Mouse (Mus musculus): ENCODE measurements at regions not wholly inside any gene's neighbourhood (a gene's known extent, or its start where the extent isn't known, plus 50 kb on each side); places are given as distances from the start of the nearest gene placed in this dataset.

- peak overlapping the region; percentile 44; the same call in 1 of the 2 replicates for H3K27ac ChIP-seq
- H3K27me3 ChIP-seq, result no peaks in the 10 kb centered on the region
- 22% methylated on average over 11 of the region's 11 CpGs for WGBS
- peaks cover 24% of the 10 kb centered on the region for H3K4me1 ChIP-seq (replicated peaks)
- H3K36me3 ChIP-seq, result no peaks in the 10 kb centered on the region
- H3K4me3 ChIP-seq (replicated peaks), result no peak overlapping the region; the same call in 1 of the 2 replicates
- H3K4me2 ChIP-seq (replicated peaks), result peak overlapping the region; percentile 38
- H3K9ac ChIP-seq (replicated peaks), result no peak overlapping the region; the same call in 1 of the 2 replicates
- no peak for ATAC-seq
- H3K9me3 ChIP-seq, result no peaks in the 10 kb centered on the region
Measured at GRCm38 (mm10) chr2:169158760-169159159, 203.4 kb upstream of the Zfp64 start.

DNA sequence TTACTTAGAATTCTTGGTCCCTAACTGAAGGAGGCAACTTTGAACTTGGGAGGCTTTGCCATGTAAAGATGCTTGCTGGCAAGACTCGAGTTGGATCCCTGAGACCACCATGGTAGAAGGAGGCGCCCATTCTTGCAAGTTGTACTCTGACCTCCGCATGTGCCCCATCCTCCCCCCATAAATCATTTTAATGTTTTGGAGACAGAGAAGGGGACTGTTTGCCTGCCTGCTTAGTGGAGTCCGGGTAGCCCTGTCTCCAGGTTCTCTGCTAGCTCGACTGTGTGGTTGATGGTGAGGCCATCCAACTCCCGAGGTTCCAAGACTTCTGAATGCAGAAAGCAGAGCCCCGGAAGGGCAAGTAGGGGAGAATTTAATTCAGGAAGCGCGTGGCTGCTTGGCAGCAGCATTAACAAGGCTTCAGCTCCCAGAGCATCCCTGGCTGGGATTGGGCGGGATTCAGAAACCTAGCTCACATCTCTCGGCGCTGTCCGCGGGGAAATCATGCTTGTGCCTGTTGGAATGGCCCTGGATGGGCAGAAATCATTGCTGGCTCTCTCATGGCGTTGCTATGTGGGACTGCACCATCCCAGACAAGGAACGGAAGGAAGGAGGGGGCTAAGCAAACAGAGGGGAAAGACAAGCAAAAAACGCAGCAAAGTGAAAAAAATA lies 202.8 kb upstream of the Zfp64 start:
- ATAC-seq, result peak; percentile 24; the same call in 1 of the 2 replicates
- H3K36me3 ChIP-seq, result no peaks in the 10 kb centered on the region
- 55% methylated on average over 17 of the region's 17 CpGs for WGBS
- H3K9me3 ChIP-seq, result no peaks in the 10 kb centered on the region
- no peak overlapping the region for H3K9ac ChIP-seq (replicated peaks)
- H3K27me3 ChIP-seq, result no peaks in the 10 kb centered on the region
- no peak overlapping the region for H3K4me3 ChIP-seq (replicated peaks)
- H3K4me1 ChIP-seq (replicated peaks), result peaks cover 24% of the 10 kb centered on the region
- H3K27ac ChIP-seq, result peak overlapping the region; percentile 55
- peak overlapping the region; percentile 38 for H3K4me2 ChIP-seq (replicated peaks)

DNA sequence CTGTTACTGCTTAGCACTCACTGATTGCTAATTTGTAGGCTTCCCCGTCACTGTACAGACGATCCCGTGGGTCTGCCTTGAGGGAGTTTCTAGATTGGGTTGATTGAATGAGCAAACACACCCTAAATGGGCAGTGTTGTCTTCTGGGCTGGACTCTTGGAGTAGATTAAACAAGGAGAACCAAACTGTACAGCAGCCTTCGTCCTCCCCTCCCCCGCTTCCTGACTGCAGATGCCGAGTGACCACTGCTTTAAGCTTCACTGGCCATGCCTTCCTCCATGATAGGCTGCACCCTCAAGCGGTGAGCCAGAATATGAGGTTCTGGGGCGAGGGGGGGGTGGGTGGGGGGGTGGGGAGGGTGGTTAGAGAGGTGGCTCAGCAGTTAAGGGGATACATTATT lies 201.5 kb upstream of the Zfp64 start:
- no peak for ATAC-seq
- H3K27me3 ChIP-seq, result no peaks in the 10 kb centered on the region
- no peak overlapping the region for H3K4me3 ChIP-seq (replicated peaks)
- WGBS, result 71% methylated on average over 8 of the region's 8 CpGs
- H3K9ac ChIP-seq (replicated peaks), result no peak overlapping the region
- H3K4me2 ChIP-seq (replicated peaks), result no peak overlapping the region
- no peaks in the 10 kb centered on the region for H3K9me3 ChIP-seq
- H3K4me1 ChIP-seq (replicated peaks), result peaks cover 24% of the 10 kb centered on the region
- no peak overlapping the region for H3K27ac ChIP-seq
- H3K36me3 ChIP-seq, result no peaks in the 10 kb centered on the region

GRCm38 (mm10) chr2:169154881-169155280 lies 199.5 kb upstream of the Zfp64 start:
- H3K4me1 ChIP-seq (replicated peaks), result peaks cover 24% of the 10 kb centered on the region
- H3K4me3 ChIP-seq (replicated peaks), result no peak overlapping the region
- no peaks in the 10 kb centered on the region for H3K27me3 ChIP-seq
- no peaks in the 10 kb centered on the region for H3K36me3 ChIP-seq
- no peaks in the 10 kb centered on the region for H3K9me3 ChIP-seq
- 64% methylated on average over 12 of the region's 12 CpGs for WGBS
- 0 out of 2 replicates have a peak overlapping the region, but pooled peaks have one; percentile 19 for H3K4me2 ChIP-seq (replicated peaks)
- no peak overlapping the region for H3K9ac ChIP-seq (replicated peaks)
- no peak for ATAC-seq
- H3K27ac ChIP-seq, result peak overlapping the region; percentile 39; the same call in 1 of the 2 replicates

- H3K27me3 ChIP-seq, result no peaks in the 10 kb centered on the region
- no peak for ATAC-seq
- no peaks in the 10 kb centered on the region for H3K9me3 ChIP-seq
- H3K27ac ChIP-seq, result no peak overlapping the region
- H3K4me2 ChIP-seq (replicated peaks), result no peak overlapping the region
- H3K9ac ChIP-seq (replicated peaks), result no peak overlapping the region
- H3K36me3 ChIP-seq, result no peaks in the 10 kb centered on the region
- no peaks in the 10 kb centered on the region for H3K4me1 ChIP-seq (replicated peaks)
- 93% methylated on average over 7 of the region's 7 CpGs for WGBS
- H3K4me3 ChIP-seq (replicated peaks), result no peak overlapping the region
Measured at GRCm38 (mm10) chr2:169147655-169148054, 192.3 kb upstream of the Zfp64 start.

DNA sequence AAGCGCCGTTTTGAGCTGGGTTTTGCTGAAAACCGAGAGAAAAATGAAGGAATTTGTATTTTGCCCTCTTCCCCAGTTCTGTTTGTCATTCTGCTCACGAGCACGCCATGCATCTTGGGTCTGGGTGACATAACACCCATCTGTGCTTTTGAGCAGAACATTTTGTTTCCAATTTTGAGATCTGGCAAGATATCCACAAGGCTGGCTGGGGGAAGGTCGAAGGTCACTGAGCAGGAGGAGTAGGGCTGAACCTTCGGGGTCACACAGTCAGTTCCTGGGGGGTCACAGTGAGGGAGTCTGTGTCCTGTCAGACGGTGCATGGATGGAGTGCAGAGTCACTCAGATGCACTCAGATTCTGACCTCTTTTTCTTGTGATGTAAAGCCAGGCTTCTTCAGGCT lies 186.8 kb upstream of the Zfp64 start:
- ATAC-seq, result no peak
- Histone ChIP-seq H3K27me3 (no peaks in the 10 kb centered on the region), H3K4me1 (replicated peaks) (no peaks in the 10 kb centered on the region), H3K27ac (no peak overlapping the region), H3K9me3 (no peaks in the 10 kb centered on the region), H3K36me3 (no peaks in the 10 kb centered on the region), H3K4me2 (replicated peaks) (no peak overlapping the region), H3K4me3 (replicated peaks) (no peak overlapping the region), H3K9ac (replicated peaks) (no peak overlapping the region)
- 81% methylated on average over 8 of the region's 8 CpGs for WGBS

DNA sequence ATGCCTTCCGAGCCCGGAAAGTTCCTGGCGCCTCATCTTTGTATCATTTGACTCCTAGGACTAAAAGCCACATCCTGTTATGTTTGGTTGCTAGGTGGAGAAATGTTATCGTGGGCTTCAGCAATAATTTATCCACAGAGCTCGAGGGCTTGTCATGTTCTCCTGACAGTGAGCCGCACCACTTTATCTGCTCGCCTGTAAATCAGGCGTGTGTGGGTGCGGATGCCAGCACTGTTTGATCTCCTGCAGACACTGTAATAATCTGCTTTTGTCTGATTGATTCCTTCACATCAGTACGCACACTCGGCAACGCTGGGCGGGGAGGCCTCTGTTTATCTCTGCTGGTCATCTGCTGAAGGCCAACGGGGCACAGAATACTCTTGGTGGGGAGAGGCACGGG lies 178.5 kb upstream of the Zfp64 start:
- Histone ChIP-seq H3K4me1 (replicated peaks) (peaks cover 11% of the 10 kb centered on the region), H3K9me3 (no peaks in the 10 kb centered on the region), H3K36me3 (no peaks in the 10 kb centered on the region), H3K27me3 (no peaks in the 10 kb centered on the region), H3K4me2 (replicated peaks) (no peak overlapping the region), H3K27ac (peak overlapping the region; percentile 67), H3K9ac (replicated peaks) (no peak overlapping the region), H3K4me3 (replicated peaks) (no peak overlapping the region)
- 60% methylated on average over 15 of the region's 15 CpGs for WGBS
- peak; percentile 56; the same call in 1 of the 2 replicates for ATAC-seq

DNA sequence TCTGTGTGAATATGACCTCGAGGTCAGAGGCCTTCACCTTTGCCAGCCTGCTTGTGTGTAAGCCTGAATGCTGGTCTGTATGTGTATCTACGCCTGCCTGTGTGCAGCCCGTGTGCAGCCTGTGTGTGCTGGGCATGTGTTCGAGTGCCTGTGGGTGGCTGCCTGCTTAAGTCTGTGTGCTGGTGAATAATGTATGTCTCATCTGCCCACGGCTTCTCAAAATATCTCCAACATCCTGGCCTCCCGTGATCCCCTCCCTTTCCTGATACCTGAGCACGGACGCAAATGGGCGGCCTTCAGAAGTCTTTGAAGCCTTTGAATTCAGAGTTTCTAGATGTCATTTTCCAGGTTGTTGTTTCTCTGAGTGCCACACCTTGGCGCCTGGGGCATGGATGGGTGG lies 170.1 kb upstream of the Zfp64 start:
- no peaks in the 10 kb centered on the region for H3K36me3 ChIP-seq
- WGBS, result 89% methylated on average over 10 of the region's 10 CpGs
- no peak overlapping the region for H3K4me2 ChIP-seq (replicated peaks)
- no peaks in the 10 kb centered on the region for H3K4me1 ChIP-seq (replicated peaks)
- H3K4me3 ChIP-seq (replicated peaks), result no peak overlapping the region
- peaks cover 15% of the 10 kb centered on the region; the same call in 1 of the 2 replicates for H3K9me3 ChIP-seq
- no peak overlapping the region for H3K9ac ChIP-seq (replicated peaks)
- ATAC-seq, result no peak
- no peaks in the 10 kb centered on the region for H3K27me3 ChIP-seq
- H3K27ac ChIP-seq, result no peak overlapping the region

DNA sequence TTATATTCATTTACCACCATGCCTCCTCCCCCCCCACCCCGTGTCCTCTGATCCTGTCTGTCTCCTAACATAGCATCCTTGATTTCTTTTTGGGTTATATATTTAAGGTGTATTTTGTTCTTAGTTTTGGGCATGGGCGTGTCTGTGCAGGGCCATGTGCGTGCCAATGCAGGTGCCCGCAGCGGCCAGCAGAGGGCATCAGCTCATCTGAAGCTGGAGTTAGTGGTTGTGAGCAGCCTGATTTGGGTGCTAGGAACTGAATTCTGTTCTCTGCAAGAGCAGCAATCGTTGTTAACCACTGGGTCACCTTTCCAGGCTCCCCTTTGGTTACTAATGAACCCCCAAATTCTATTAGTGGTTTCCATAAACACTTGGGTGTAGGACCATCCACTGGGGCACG lies 167.5 kb upstream of the Zfp64 start:
- Histone ChIP-seq H3K36me3 (no peaks in the 10 kb centered on the region), H3K4me1 (replicated peaks) (no peaks in the 10 kb centered on the region), H3K27me3 (no peaks in the 10 kb centered on the region), H3K9ac (replicated peaks) (no peak overlapping the region), H3K4me3 (replicated peaks) (no peak overlapping the region), H3K9me3 (peaks cover 15% of the 10 kb centered on the region; the same call in 1 of the 2 replicates), H3K4me2 (replicated peaks) (no peak overlapping the region), H3K27ac (no peak overlapping the region)
- no peak for ATAC-seq
- WGBS, result 89% methylated on average over 7 of the region's 7 CpGs

GRCm38 (mm10) chr2:169116841-169117240 lies 161.5 kb upstream of the Zfp64 start:
- H3K27ac ChIP-seq, result no peak overlapping the region
- no peak overlapping the region for H3K4me2 ChIP-seq (replicated peaks)
- no peaks in the 10 kb centered on the region for H3K36me3 ChIP-seq
- peaks cover 5% of the 10 kb centered on the region; the same call in 1 of the 2 replicates for H3K4me1 ChIP-seq (replicated peaks)
- no peaks in the 10 kb centered on the region for H3K9me3 ChIP-seq
- no peak overlapping the region for H3K4me3 ChIP-seq (replicated peaks)
- peak; percentile 43; the same call in 1 of the 2 replicates for ATAC-seq
- H3K27me3 ChIP-seq, result peaks cover 4% of the 10 kb centered on the region; the same call in 1 of the 2 replicates
- H3K9ac ChIP-seq (replicated peaks), result no peak overlapping the region
- 57% methylated on average over 10 of the region's 10 CpGs for WGBS

DNA sequence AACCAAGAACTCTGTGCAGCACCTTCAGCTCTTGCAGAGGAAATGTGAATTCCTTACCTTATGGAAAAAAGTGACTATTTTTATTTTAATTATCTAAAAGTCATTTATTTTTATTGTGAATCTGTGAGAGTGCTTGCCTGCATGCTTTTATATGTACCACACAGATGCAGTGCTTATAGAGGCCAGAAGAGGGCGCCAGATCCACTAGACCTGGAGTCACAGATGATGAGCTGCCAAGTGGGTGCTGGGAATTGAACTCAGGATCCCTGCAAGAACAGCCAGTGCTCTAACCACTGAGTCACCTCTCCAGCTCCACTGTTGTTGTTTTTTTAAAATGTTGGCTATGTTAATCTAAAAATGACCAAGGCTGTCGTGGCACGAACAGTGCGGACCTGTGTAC lies 153.7 kb upstream of the Zfp64 start:
- no peak for ATAC-seq
- 85% methylated on average over 4 of the region's 4 CpGs for WGBS

GRCm38 (mm10) chr2:169108037-169108436 lies 152.7 kb upstream of the Zfp64 start:
- Histone ChIP-seq H3K9me3 (0 out of 2 replicates have a peak, but pooled peaks cover 5% of the 10 kb centered on the region), H3K4me2 (replicated peaks) (no peak overlapping the region), H3K9ac (replicated peaks) (no peak overlapping the region), H3K27ac (no peak overlapping the region), H3K4me3 (replicated peaks) (no peak overlapping the region), H3K4me1 (replicated peaks) (no peaks in the 10 kb centered on the region), H3K36me3 (no peaks in the 10 kb centered on the region), H3K27me3 (no peaks in the 10 kb centered on the region)
- WGBS, result 45% methylated on average over 10 of the region's 10 CpGs
- ATAC-seq, result no peak

More for the DNA sequence above, 153.7 kb upstream of the Zfp64 start:
- Histone ChIP-seq H3K9me3 (0 out of 2 replicates have a peak, but pooled peaks cover 5% of the 10 kb centered on the region), H3K27ac (no peak overlapping the region), H3K4me3 (replicated peaks) (no peak overlapping the region), H3K9ac (replicated peaks) (no peak overlapping the region), H3K27me3 (no peaks in the 10 kb centered on the region), H3K36me3 (no peaks in the 10 kb centered on the region), H3K4me2 (replicated peaks) (no peak overlapping the region), H3K4me1 (replicated peaks) (no peaks in the 10 kb centered on the region)
